Mouse (Mus musculus): ENCODE measurements around the gene Sh3gl2. TPM values are rescaled to one million over a fixed set of nuclear protein-coding genes. Genes with fewer than 3 reads are reported as not detected.

Gene Sh3gl2
- polyA plus RNA-seq, 1 experiment from 2014 or later = 9.7 TPM

DNA sequence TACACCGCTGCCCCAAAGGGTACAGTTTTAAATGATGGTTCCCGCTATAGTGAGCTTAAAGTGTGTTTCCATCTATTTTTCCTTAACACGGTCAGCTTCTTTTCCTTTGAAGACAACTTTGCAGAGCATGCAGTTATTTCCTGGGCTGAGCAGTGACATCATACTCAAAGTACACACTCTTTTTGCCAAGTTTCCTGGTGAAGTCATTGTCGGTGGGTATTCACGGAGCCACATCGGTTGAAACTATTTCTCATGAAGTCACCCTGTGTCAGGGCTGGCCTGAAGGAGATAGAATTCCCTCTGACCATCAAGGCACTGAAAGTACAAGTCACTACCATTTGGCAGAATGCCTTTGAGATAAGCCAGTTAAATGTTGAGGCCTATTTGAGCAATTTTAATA lies 354.8 kb downstream of the Sh3gl2 start:
- H3K36me3 ChIP-seq (ENCODE audit: control insufficient read depth, insufficient read depth, low read length) = no peaks in the 10 kb centered on the region
- H3K4me3 ChIP-seq (ENCODE audit: low read depth, low read length) = no peak overlapping the region
- 63% methylated on average over 6 of the region's 6 CpGs for WGBS
- ATAC-seq (ENCODE audit: low FRiP score, low TSS enrichment) (no peak), DNase-seq (ENCODE audit: low spot score) (no peak)
- no peak overlapping the region for H3K4me2 ChIP-seq (replicated peaks; ENCODE audit: low read depth)
- no peaks in the 10 kb centered on the region for H3K4me1 ChIP-seq (replicated peaks; ENCODE audit: control insufficient read depth, insufficient read depth)
- no peaks in the 10 kb centered on the region for H3K9me3 ChIP-seq (ENCODE audit: control insufficient read depth, low read length)
- no peak for TF ChIP-seq EP300 (optimal IDR thresholded peaks at IDR 0.05)
- TF ChIP-seq CTCF (IDR thresholded peaks at IDR 0.05; ENCODE audit: low read depth) = no peak
- H3K9ac ChIP-seq (ENCODE audit: low read length) = no peak overlapping the region
- H3K27me3 ChIP-seq (ENCODE audit: control insufficient read depth, insufficient read depth, low read length) = no peaks in the 10 kb centered on the region
- no peak overlapping the region for H3K27ac ChIP-seq (replicated peaks)

GRCm38 (mm10) chr4:85585426-85585825 lies 380.5 kb downstream of the Sh3gl2 start:
- Histone ChIP-seq H3K4me3 (ENCODE audit: low read depth, low read length) (no peak overlapping the region), H3K4me1 (replicated peaks; ENCODE audit: control insufficient read depth, insufficient read depth) (no peaks in the 10 kb centered on the region), H3K27me3 (ENCODE audit: control insufficient read depth, insufficient read depth, low read length) (no peaks in the 10 kb centered on the region), H3K9me3 (ENCODE audit: control insufficient read depth, low read length) (no peaks in the 10 kb centered on the region), H3K27ac (replicated peaks) (no peak overlapping the region), H3K36me3 (ENCODE audit: control insufficient read depth, insufficient read depth, low read length) (no peaks in the 10 kb centered on the region), H3K9ac (ENCODE audit: low read length) (no peak overlapping the region), H3K4me2 (replicated peaks; ENCODE audit: low read depth) (no peak overlapping the region)
- WGBS = 86% methylated on average over 2 of the region's 2 CpGs
- ATAC-seq (ENCODE audit: low FRiP score, low TSS enrichment) (no peak), DNase-seq (ENCODE audit: low spot score) (no peak)
- no peak for TF ChIP-seq EP300 (optimal IDR thresholded peaks at IDR 0.05)
- no peak for TF ChIP-seq CTCF (IDR thresholded peaks at IDR 0.05; ENCODE audit: low read depth)

DNA sequence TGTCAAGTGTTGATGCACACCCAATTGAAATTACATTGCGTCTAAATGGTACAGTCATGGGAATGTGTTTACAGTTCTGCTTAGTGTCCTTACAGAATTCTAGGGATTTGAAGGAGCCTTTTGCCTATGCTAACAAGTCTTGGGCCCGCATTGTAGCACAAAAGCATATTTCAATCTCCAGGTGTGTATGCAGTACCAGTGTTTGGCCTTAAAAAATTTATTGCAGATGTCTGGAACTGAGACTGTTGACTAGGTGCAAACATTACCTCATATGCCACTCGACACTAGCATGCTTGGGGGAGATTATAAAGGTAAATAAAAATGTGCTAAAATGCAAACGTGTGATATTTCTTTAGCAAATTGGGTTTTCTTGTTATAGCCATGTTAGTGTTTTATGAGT lies 384.0 kb downstream of the Sh3gl2 start:
- Histone ChIP-seq H3K4me1 (replicated peaks; ENCODE audit: control insufficient read depth, insufficient read depth) (no peaks in the 10 kb centered on the region), H3K27ac (replicated peaks) (no peak overlapping the region), H3K4me2 (replicated peaks; ENCODE audit: low read depth) (no peak overlapping the region), H3K9ac (ENCODE audit: low read length) (no peak overlapping the region), H3K9me3 (ENCODE audit: control insufficient read depth, low read length) (no peaks in the 10 kb centered on the region), H3K4me3 (ENCODE audit: low read depth, low read length) (no peak overlapping the region), H3K36me3 (ENCODE audit: control insufficient read depth, insufficient read depth, low read length) (no peaks in the 10 kb centered on the region), H3K27me3 (ENCODE audit: control insufficient read depth, insufficient read depth, low read length) (no peaks in the 10 kb centered on the region)
- DNase-seq (ENCODE audit: low spot score) (no peak), ATAC-seq (ENCODE audit: low FRiP score, low TSS enrichment) (no peak)
- WGBS = 48% methylated on average over 4 of the region's 4 CpGs
- TF ChIP-seq EP300 (optimal IDR thresholded peaks at IDR 0.05) = no peak
- no peak for TF ChIP-seq CTCF (IDR thresholded peaks at IDR 0.05; ENCODE audit: low read depth)

- H3K27ac ChIP-seq (replicated peaks) = no peak overlapping the region
- DNase-seq (ENCODE audit: low spot score) (no peak), ATAC-seq (ENCODE audit: low FRiP score, low TSS enrichment) (no peak)
- H3K9me3 ChIP-seq (ENCODE audit: control insufficient read depth, low read length) = no peaks in the 10 kb centered on the region
- no peaks in the 10 kb centered on the region for H3K4me1 ChIP-seq (replicated peaks; ENCODE audit: control insufficient read depth, insufficient read depth)
- H3K9ac ChIP-seq (ENCODE audit: low read length) = no peak overlapping the region
- TF ChIP-seq EP300 (optimal IDR thresholded peaks at IDR 0.05) = no peak
- TF ChIP-seq CTCF (IDR thresholded peaks at IDR 0.05; ENCODE audit: low read depth) = no peak
- H3K27me3 ChIP-seq (ENCODE audit: control insufficient read depth, insufficient read depth, low read length) = no peaks in the 10 kb centered on the region
- no peaks in the 10 kb centered on the region for H3K36me3 ChIP-seq (ENCODE audit: control insufficient read depth, insufficient read depth, low read length)
- WGBS = 79% methylated on average over 7 of the region's 7 CpGs
- no peak overlapping the region for H3K4me3 ChIP-seq (ENCODE audit: low read depth, low read length)
- no peak overlapping the region for H3K4me2 ChIP-seq (replicated peaks; ENCODE audit: low read depth)
These were observed 386.1 kb downstream of the Sh3gl2 start for GRCm38 (mm10) chr4:85591037-85591436.

- no peak overlapping the region for H3K27ac ChIP-seq (replicated peaks)
- no peak overlapping the region for H3K9ac ChIP-seq (ENCODE audit: low read length)
- no peak for TF ChIP-seq EP300 (optimal IDR thresholded peaks at IDR 0.05)
- no peak for TF ChIP-seq CTCF (IDR thresholded peaks at IDR 0.05; ENCODE audit: low read depth)
- no peaks in the 10 kb centered on the region for H3K27me3 ChIP-seq (ENCODE audit: control insufficient read depth, insufficient read depth, low read length)
- no peak overlapping the region for H3K4me3 ChIP-seq (ENCODE audit: low read depth, low read length)
- no peaks in the 10 kb centered on the region for H3K4me1 ChIP-seq (replicated peaks; ENCODE audit: control insufficient read depth, insufficient read depth)
- no peak for ATAC-seq (ENCODE audit: low FRiP score, low TSS enrichment)
- H3K9me3 ChIP-seq (ENCODE audit: control insufficient read depth, low read length) = no peaks in the 10 kb centered on the region
- no peak overlapping the region for H3K4me2 ChIP-seq (replicated peaks; ENCODE audit: low read depth)
- no peak for DNase-seq (ENCODE audit: low spot score)
- no peaks in the 10 kb centered on the region for H3K36me3 ChIP-seq (ENCODE audit: control insufficient read depth, insufficient read depth, low read length)
These were observed 389.2 kb downstream of the Sh3gl2 start for GRCm38 (mm10) chr4:85594159-85594558.

- H3K9me3 ChIP-seq (ENCODE audit: control insufficient read depth, low read length) = no peaks in the 10 kb centered on the region
- TF ChIP-seq EP300 (optimal IDR thresholded peaks at IDR 0.05) = no peak
- no peak for TF ChIP-seq CTCF (IDR thresholded peaks at IDR 0.05; ENCODE audit: low read depth)
- ATAC-seq (ENCODE audit: low FRiP score, low TSS enrichment) (no peak), DNase-seq (ENCODE audit: low spot score) (no peak)
- no peak overlapping the region for H3K4me3 ChIP-seq (ENCODE audit: low read depth, low read length)
- H3K4me1 ChIP-seq (replicated peaks; ENCODE audit: control insufficient read depth, insufficient read depth) = no peaks in the 10 kb centered on the region
- no peaks in the 10 kb centered on the region for H3K27me3 ChIP-seq (ENCODE audit: control insufficient read depth, insufficient read depth, low read length)
- no peaks in the 10 kb centered on the region for H3K36me3 ChIP-seq (ENCODE audit: control insufficient read depth, insufficient read depth, low read length)
- no peak overlapping the region for H3K27ac ChIP-seq (replicated peaks)
- no peak overlapping the region for H3K9ac ChIP-seq (ENCODE audit: low read length)
- H3K4me2 ChIP-seq (replicated peaks; ENCODE audit: low read depth) = no peak overlapping the region
- WGBS = 70% methylated on average over 3 of the region's 3 CpGs
These were observed 408.4 kb downstream of the Sh3gl2 start for GRCm38 (mm10) chr4:85613331-85613730.
